Mouse (Mus musculus) hindbrain, postnatal 0 days (tissue): Measurements from ENCODE around the gene Tha1. TPM values are rescaled to one million over a fixed set of nuclear protein-coding genes. Genes with fewer than 3 reads are reported as not detected.
"Not testable (repeated sequence)": the region's sequence is repeated elsewhere in the genome, so short reads cannot be mapped to it uniquely, and the experiment has no call there.

Experiments used
- ATAC-seq: fragments of 200-750 bp; cut with Nextera tagmentation; 2 replicates; pipeline ENCODE4 v1.8.0; 2017; ENCODE audit warnings: mild to moderate bottlenecking, moderate TSS enrichment, moderate library complexity
- DNase-seq: peaks from one replicate; pipeline ENCODE4 v3.0.0-alpha.2; 2015; ENCODE audit warnings: low spot score
- H3K27ac ChIP-seq: fragments of 300-500 bp; sonication (generic); 2 replicates; pipeline ENCODE4 v1.5.1; 2014; ENCODE audit warnings: mild to moderate bottlenecking
- H3K27me3 ChIP-seq: fragments of 300-500 bp; sonication (generic); 2 replicates; pipeline ENCODE4 v1.6.1; 2014; ENCODE audit warnings: low read length, mixed read lengths; ENCODE audit not compliant: insufficient read depth
- H3K36me3 ChIP-seq: fragments of 300-500 bp; sonication (generic); 2 replicates; pipeline ENCODE4 v1.6.1; 2014; ENCODE audit warnings: low read length, mixed read lengths; ENCODE audit not compliant: insufficient read depth
- H3K4me1 ChIP-seq: fragments of 300-500 bp; sonication (generic); 2 replicates; pipeline ENCODE4 v1.6.1; 2014; ENCODE audit warnings: antibody characterized with exemption, low read length, mixed read lengths; ENCODE audit not compliant: insufficient read depth
- H3K4me2 ChIP-seq: fragments of 300-500 bp; sonication (generic); 2 replicates; pipeline ENCODE4 v1.6.1; 2014; ENCODE audit warnings: low read depth, mild to moderate bottlenecking, low read length, moderate library complexity, mixed read lengths
- H3K4me3 ChIP-seq: fragments of 300-500 bp; sonication (generic); 2 replicates; pipeline ENCODE4 v1.5.1; 2014; ENCODE audit warnings: low read length
- H3K9ac ChIP-seq: fragments of 300-500 bp; sonication (generic); replicated peaks from 2 replicates; pipeline ENCODE4 v1.6.1; 2014; ENCODE audit warnings: mild to moderate bottlenecking, low read length, moderate library complexity, mixed read lengths
- H3K9me3 ChIP-seq: fragments of 300-500 bp; sonication (generic); 2 replicates; pipeline ENCODE4 v1.6.1; 2016; ENCODE audit warnings: low read length, mixed read lengths
- CTCF ChIP-seq: IDR thresholded peaks from 2 replicates; pipeline ENCODE4 v1.5.1; 2016; ENCODE audit warnings: antibody characterized with exemption, control low read depth, low read depth
- WGBS: fragments of 180-500 bp; shearing (Covaris S2); extraction: QIAGEN DNeasy Blood & Tissue Kit; methylation state at CpG from one replicate; pipeline ENCODE4 v1.1.7; 2014; 5-methylcytosine and 5-hydroxymethylcytosine counted together
- polyA plus RNA-seq: library from polyadenylated mRNA; unstranded; fragments of >200 nt; fragmentation: Nextera tagmentation; extraction: Ambion mirVana; gene quantifications from 2 replicates; pipeline ENCODE4 v1.2.1, GENCODE M21; 2015
- total RNA-seq: library from RNA; depleted of rRNA; stranded (reverse); fragments of >200 nt; gene quantifications from 2 replicates; pipeline ENCODE4 v1.2.3, GENCODE M21; 2014

The Tha1 gene
- total and polyA plus RNA-seq, 2 experiments from 2014 or later, result 2.0 to 4.7 TPM

- H3K4me2 ChIP-seq, result peak overlapping the region; percentile 39
- peak; percentile 46; the same call in 1 of the 2 replicates for ATAC-seq
- no peak overlapping the region for H3K4me3 ChIP-seq
- H3K36me3 ChIP-seq, result no peaks in the 10 kb centered on the region
- no peak overlapping the region for H3K27ac ChIP-seq
- H3K4me1 ChIP-seq, result no peaks in the 10 kb centered on the region
- 25% methylated on average over 13 of the region's 13 CpGs for WGBS
- H3K9ac ChIP-seq, result no peak overlapping the region
- TF ChIP-seq CTCF, result no peak
- H3K27me3 ChIP-seq, result no peaks in the 10 kb centered on the region
- H3K9me3 ChIP-seq, result no peaks in the 10 kb centered on the region
- peak; percentile 39 for DNase-seq
Measured at GRCm38 (mm10) chr11:117836306-117836705, 37.0 kb downstream of the Tha1 start.

GRCm38 (mm10) chr11:117834086-117834485 is 39.2 kb downstream of the Tha1 start:
- TF ChIP-seq CTCF, result no peak
- DNase-seq (no peak), ATAC-seq (no peak)

GRCm38 (mm10) chr11:117833509-117833908 is 39.8 kb downstream of the Tha1 start:
- not testable (repeated sequence) for DNase-seq, ATAC-seq, H3K36me3 ChIP-seq, H3K27ac ChIP-seq, H3K4me3 ChIP-seq, H3K27me3 ChIP-seq, H3K4me2 ChIP-seq, H3K4me1 ChIP-seq, H3K9me3 ChIP-seq, H3K9ac ChIP-seq
- 94% methylated on average over 4 of the region's 6 CpGs for WGBS

More at GRCm38 (mm10) chr11:117834086-117834485, 39.2 kb downstream of the Tha1 start:
- Histone ChIP-seq H3K27me3 (no peaks in the 10 kb centered on the region), H3K9me3 (no peaks in the 10 kb centered on the region), H3K9ac (no peak overlapping the region), H3K27ac (no peak overlapping the region), H3K4me3 (no peak overlapping the region), H3K4me1 (peaks cover 3% of the 10 kb centered on the region; the same call in 1 of the 2 replicates), H3K4me2 (no peak overlapping the region), H3K36me3 (no peaks in the 10 kb centered on the region)
- 92% methylated on average over 8 of the region's 8 CpGs for WGBS

- Histone ChIP-seq H3K27me3 (no peaks in the 10 kb centered on the region), H3K9me3 (no peaks in the 10 kb centered on the region), H3K4me3 (peak overlapping the region; percentile 21), H3K4me1 (peaks cover 7% of the 10 kb centered on the region; the same call in 1 of the 2 replicates), H3K27ac (0 out of 2 replicates have a peak overlapping the region, but pooled peaks have one; percentile 22), H3K9ac (peak overlapping the region; percentile 34; the same call in 1 of the 2 replicates), H3K36me3 (no peaks in the 10 kb centered on the region), H3K4me2 (peak overlapping the region; percentile 45)
- 17% methylated on average over 28 of the region's 28 CpGs for whole genome bisulfite sequencing
- peak; percentile 79 for DNase-seq
- ATAC-seq, result peak; percentile 78
- TF ChIP-seq CTCF, result peak; percentile 79
Measured at GRCm38 (mm10) chr11:117832086-117832969, 41.0 kb downstream of the Tha1 start.

GRCm38 (mm10) chr11:117830401-117830800 is 42.9 kb downstream of the Tha1 start:
- H3K4me1 ChIP-seq, result peaks cover 11% of the 10 kb centered on the region
- no peak for ATAC-seq
- 59% methylated on average over 9 of the region's 9 CpGs for WGBS
- no peak for DNase-seq
- no peaks in the 10 kb centered on the region for H3K27me3 ChIP-seq
- no peak overlapping the region for H3K4me3 ChIP-seq
- no peaks in the 10 kb centered on the region for H3K36me3 ChIP-seq
- H3K27ac ChIP-seq, result no peak overlapping the region
- no peak overlapping the region for H3K9ac ChIP-seq
- no peak for TF ChIP-seq CTCF
- no peaks in the 10 kb centered on the region for H3K9me3 ChIP-seq
- no peak overlapping the region for H3K4me2 ChIP-seq

- H3K4me3 ChIP-seq, result no peak overlapping the region
- no peak overlapping the region for H3K9ac ChIP-seq
- TF ChIP-seq CTCF, result no peak
- H3K9me3 ChIP-seq, result no peaks in the 10 kb centered on the region
- no peaks in the 10 kb centered on the region for H3K36me3 ChIP-seq
- ATAC-seq (no peak), DNase-seq (no peak)
- WGBS, result 60% methylated on average over 2 of the region's 2 CpGs
- H3K4me1 ChIP-seq, result peaks cover 11% of the 10 kb centered on the region
- peak overlapping the region; percentile 64 for H3K27ac ChIP-seq
- no peaks in the 10 kb centered on the region for H3K27me3 ChIP-seq
- no peak overlapping the region for H3K4me2 ChIP-seq
Measured at GRCm38 (mm10) chr11:117829671-117830215, 43.5 kb downstream of the Tha1 start.
